Mouse (Mus musculus): ENCODE data around the gene Slc6a16.

DNA sequence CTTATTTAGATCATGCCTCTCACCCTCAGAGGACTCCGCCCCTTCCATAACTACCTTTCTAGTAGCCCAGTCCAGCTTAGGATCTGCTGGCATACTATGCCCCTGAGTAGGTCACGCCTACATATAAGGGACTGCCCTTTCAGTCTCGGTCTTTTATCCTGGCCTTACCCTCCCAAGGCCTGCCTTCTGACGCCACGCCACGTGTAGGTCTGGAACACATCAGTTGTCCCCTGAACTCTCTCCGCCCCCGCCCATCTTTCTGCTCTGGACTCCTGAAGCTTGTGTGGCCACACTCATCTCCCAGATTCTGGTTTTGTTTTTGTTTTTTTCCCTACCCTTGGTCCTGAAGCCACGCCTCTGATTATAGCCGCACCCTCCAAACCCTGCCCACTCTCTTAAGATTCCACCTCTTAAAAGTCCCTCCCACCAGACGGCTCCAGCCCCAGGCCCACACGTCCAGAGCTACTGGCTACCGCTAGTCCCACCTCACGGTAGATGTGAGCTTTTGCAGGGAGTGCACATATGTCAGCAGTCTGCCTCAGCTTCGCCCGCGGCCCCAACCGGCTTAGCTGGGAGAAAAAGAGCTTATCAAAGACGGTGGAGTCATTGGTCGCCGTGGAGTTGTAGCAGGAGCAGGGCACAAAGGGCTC is 5.8 kb upstream of the Slc6a16 start:
- TF ChIP-seq CTCF (IDR thresholded peaks at IDR 0.05; ENCODE audit: control insufficient read depth, insufficient read depth, insufficient read length) (no peak), USF1 (IDR thresholded peaks at IDR 0.05; ENCODE audit: low read depth) (no peak)
